Mouse (Mus musculus) limb, embryonic 14.5 days (tissue): ENCODE measurements at regions not wholly inside any gene's neighbourhood (a gene's known extent, or its start where the extent isn't known, plus 50 kb on each side); places are given as distances from the start of the nearest gene placed in this dataset.

ENCODE experiments used
- ATAC-seq: fragments of 200-750 bp; cut with Nextera tagmentation; 2 replicates; pipeline ENCODE4 v1.8.0; 2017; ENCODE audit warnings: low read depth, moderate number of reproducible peaks, moderate TSS enrichment; ENCODE audit not compliant: low FRiP score
- DNase-seq: peaks from one replicate; pipeline ENCODE4 v3.0.0-alpha.2; 2015; ENCODE audit warnings: low spot score
- H3K27ac ChIP-seq: fragments of 300-500 bp; sonication (generic); replicated peaks from 2 replicates; pipeline ENCODE4 v1.5.1; 2014; ENCODE audit warnings: low read depth, mild to moderate bottlenecking, low read length, moderate library complexity, mixed read lengths
- H3K27me3 ChIP-seq: fragments of 300-500 bp; sonication (generic); 2 replicates; pipeline ENCODE4 v1.6.1; 2014; ENCODE audit warnings: low read length, mixed read lengths; ENCODE audit not compliant: control insufficient read depth, insufficient read depth
- H3K36me3 ChIP-seq: fragments of 300-500 bp; sonication (generic); 2 replicates; pipeline ENCODE4 v1.6.1; 2014; ENCODE audit warnings: mild to moderate bottlenecking, low read length, moderate library complexity, mixed read lengths; ENCODE audit not compliant: control insufficient read depth, insufficient read depth
- H3K4me1 ChIP-seq: fragments of 300-500 bp; sonication (generic); 2 replicates; pipeline ENCODE4 v1.6.1; 2014; ENCODE audit warnings: antibody characterized with exemption, low read length, mixed read lengths; ENCODE audit not compliant: control insufficient read depth, insufficient read depth
- H3K4me2 ChIP-seq: fragments of 300-500 bp; sonication (generic); replicated peaks from 2 replicates; pipeline ENCODE4 v1.6.1; 2014; ENCODE audit warnings: low read depth, mild to moderate bottlenecking, low read length, moderate library complexity; ENCODE audit not compliant: severe bottlenecking
- H3K4me3 ChIP-seq: fragments of 300-500 bp; sonication (generic); replicated peaks from 2 replicates; pipeline ENCODE4 v1.5.1; 2014; ENCODE audit warnings: low read length
- H3K9ac ChIP-seq: fragments of 300-500 bp; sonication (generic); 2 replicates; pipeline ENCODE4 v1.6.1; 2014; ENCODE audit warnings: mild to moderate bottlenecking, low read depth, low read length, moderate library complexity; ENCODE audit not compliant: severe bottlenecking
- H3K9me3 ChIP-seq: fragments of 300-500 bp; sonication (generic); 2 replicates; pipeline ENCODE4 v1.6.1; 2016; ENCODE audit warnings: low read length; ENCODE audit not compliant: control insufficient read depth
- POLR2A ChIP-seq: fragments of 200-500 bp; IDR thresholded peaks from 2 replicates; pipeline ENCODE4 v1.8.0; 2012; ENCODE audit warnings: inconsistent platforms, mild to moderate bottlenecking, moderate library complexity, borderline replicate concordance; ENCODE audit not compliant: insufficient read depth, insufficient read length; ENCODE audit errors: extremely low read depth
- WGBS: fragments of 180-500 bp; shearing (Covaris S2); extraction: QIAGEN DNeasy Blood & Tissue Kit; methylation state at CpG from one replicate; pipeline ENCODE4 v1.1.7; 2014; 5-methylcytosine and 5-hydroxymethylcytosine counted together

DNA sequence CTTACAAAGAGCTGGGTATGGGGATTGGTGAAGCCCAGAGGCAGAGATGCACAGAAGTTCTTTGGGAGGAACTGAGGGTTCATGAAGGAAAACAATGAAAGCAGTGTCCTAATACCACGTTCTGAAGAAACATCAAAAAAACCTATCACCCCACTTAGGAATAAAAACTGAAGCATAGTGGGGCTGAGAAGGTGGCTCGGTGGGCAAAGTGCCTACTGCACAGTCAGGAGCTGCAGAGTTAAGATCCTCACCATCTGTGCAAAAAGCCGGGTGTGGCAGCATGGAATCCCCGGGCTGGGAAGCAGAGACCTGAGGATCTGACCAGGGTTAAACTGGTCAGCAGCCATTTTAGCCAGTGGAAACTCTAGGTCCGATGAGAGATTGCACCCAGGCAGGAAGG is 106.1 kb upstream of the Smad1 start:
- no peaks in the 10 kb centered on the region for H3K9me3 ChIP-seq
- no peaks in the 10 kb centered on the region for H3K27me3 ChIP-seq
- no peak for ATAC-seq
- no peak overlapping the region for H3K9ac ChIP-seq
- H3K4me1 ChIP-seq = no peaks in the 10 kb centered on the region
- no peak for TF ChIP-seq POLR2A
- H3K4me2 ChIP-seq = no peak overlapping the region
- 72% methylated on average over 5 of the region's 5 CpGs for WGBS
- no peak for DNase-seq
- H3K27ac ChIP-seq = no peak overlapping the region
- H3K4me3 ChIP-seq = no peak overlapping the region
- no peaks in the 10 kb centered on the region for H3K36me3 ChIP-seq

- no peaks in the 10 kb centered on the region for H3K27me3 ChIP-seq
- peaks cover 3% of the 10 kb centered on the region for H3K4me1 ChIP-seq
- 82% methylated on average over 2 of the region's 2 CpGs for WGBS
- no peaks in the 10 kb centered on the region for H3K36me3 ChIP-seq
- no peak overlapping the region for H3K9ac ChIP-seq
- no peak overlapping the region for H3K4me3 ChIP-seq
- no peak overlapping the region for H3K4me2 ChIP-seq
- no peak for TF ChIP-seq POLR2A
- no peak for DNase-seq
- no peaks in the 10 kb centered on the region for H3K9me3 ChIP-seq
- ATAC-seq = no peak
- no peak overlapping the region for H3K27ac ChIP-seq
Measured at GRCm38 (mm10) chr8:79503906-79504305, 104.6 kb upstream of the Smad1 start.

DNA sequence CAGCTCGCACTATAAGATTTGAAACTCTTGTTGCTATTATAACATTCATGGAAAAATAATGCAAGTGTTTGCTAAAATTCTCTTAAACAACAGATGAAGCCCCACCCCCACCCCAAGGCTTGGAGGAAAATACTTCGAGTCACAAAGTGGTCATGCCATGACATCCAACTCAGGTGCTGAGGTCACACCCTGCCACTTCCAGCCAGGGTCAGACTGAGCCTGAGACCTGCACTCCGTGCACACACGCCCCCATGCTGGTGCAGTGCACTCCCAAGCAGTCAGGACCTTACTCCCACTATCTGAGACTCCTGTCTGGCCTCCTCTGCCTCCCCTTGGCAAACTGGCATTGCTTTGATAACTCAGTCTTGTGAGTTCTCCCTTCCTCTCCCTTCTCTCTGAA is 102.7 kb upstream of the Smad1 start:
- no peak overlapping the region for H3K27ac ChIP-seq
- no peak overlapping the region for H3K9ac ChIP-seq
- no peak for DNase-seq
- H3K27me3 ChIP-seq = no peaks in the 10 kb centered on the region
- H3K9me3 ChIP-seq = no peaks in the 10 kb centered on the region
- H3K4me1 ChIP-seq = peaks cover 12% of the 10 kb centered on the region
- 83% methylated on average over 4 of the region's 4 CpGs for WGBS
- no peak for TF ChIP-seq POLR2A
- no peak overlapping the region for H3K4me3 ChIP-seq
- no peak overlapping the region for H3K4me2 ChIP-seq
- no peaks in the 10 kb centered on the region for H3K36me3 ChIP-seq
- no peak for ATAC-seq

DNA sequence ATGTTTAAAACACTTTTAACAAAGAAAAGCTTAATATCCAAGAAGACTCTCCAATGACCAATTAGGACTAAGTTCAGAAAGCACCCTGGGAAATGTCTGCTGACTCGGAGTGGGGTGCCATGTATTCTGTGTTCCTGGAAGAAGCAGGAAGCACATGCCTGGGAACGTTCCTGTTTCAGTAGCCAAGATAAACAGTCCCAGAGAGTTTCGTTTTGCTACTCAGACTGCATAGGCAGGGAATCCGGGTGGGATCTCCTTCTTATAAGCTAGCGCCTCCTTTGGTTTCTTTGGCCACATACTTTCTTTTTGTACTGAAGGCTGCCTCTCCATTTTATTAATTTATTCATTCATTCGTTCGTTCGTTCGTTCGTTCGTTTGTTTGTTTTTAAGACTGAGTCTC is 101.9 kb upstream of the Smad1 start:
- 89% methylated on average over 11 of the region's 11 CpGs for WGBS
- peaks cover 13% of the 10 kb centered on the region for H3K4me1 ChIP-seq
- H3K9ac ChIP-seq = no peak overlapping the region
- H3K27ac ChIP-seq = no peak overlapping the region
- H3K4me2 ChIP-seq = no peak overlapping the region
- H3K9me3 ChIP-seq = no peaks in the 10 kb centered on the region
- no peak for ATAC-seq
- no peaks in the 10 kb centered on the region for H3K36me3 ChIP-seq
- peak; percentile 28 for DNase-seq
- TF ChIP-seq POLR2A = no peak
- no peak overlapping the region for H3K4me3 ChIP-seq
- H3K27me3 ChIP-seq = no peaks in the 10 kb centered on the region

GRCm38 (mm10) chr8:79499258-79499657 is 99.9 kb upstream of the Smad1 start:
- no peak overlapping the region for H3K4me2 ChIP-seq
- no peak overlapping the region for H3K27ac ChIP-seq
- no peaks in the 10 kb centered on the region for H3K36me3 ChIP-seq
- no peak overlapping the region for H3K4me3 ChIP-seq
- DNase-seq (no peak), ATAC-seq (no peak)
- H3K9me3 ChIP-seq = no peaks in the 10 kb centered on the region
- TF ChIP-seq POLR2A = no peak
- 96% methylated on average over 2 of the region's 2 CpGs for WGBS
- H3K4me1 ChIP-seq = peaks cover 13% of the 10 kb centered on the region
- H3K27me3 ChIP-seq = no peaks in the 10 kb centered on the region
- no peak overlapping the region for H3K9ac ChIP-seq

DNA sequence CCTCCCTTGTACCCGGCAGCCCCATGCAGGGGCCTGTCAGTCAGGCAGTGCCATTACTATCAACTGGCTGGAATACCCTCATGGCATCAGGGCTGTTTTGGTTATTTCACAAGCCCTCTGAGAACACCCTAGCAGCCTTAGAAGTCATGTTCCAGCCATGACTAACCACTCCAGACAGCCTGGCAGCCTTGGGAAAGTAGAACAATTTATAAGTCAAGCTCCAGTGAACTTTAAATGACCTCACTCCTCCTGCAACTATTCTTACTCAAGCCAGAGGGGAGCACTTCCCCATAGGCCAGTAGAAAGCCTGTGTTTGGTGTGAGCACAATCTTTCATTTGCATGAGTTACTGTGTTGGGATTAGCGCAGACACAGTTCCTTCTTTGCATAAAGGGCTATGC is 99.3 kb upstream of the Smad1 start:
- Histone ChIP-seq H3K27me3 (no peaks in the 10 kb centered on the region), H3K36me3 (no peaks in the 10 kb centered on the region), H3K27ac (no peak overlapping the region; the same call in 1 of the 2 replicates), H3K4me3 (no peak overlapping the region), H3K4me2 (no peak overlapping the region), H3K9me3 (no peaks in the 10 kb centered on the region), H3K4me1 (peaks cover 13% of the 10 kb centered on the region), H3K9ac (no peak overlapping the region)
- no peak for TF ChIP-seq POLR2A
- DNase-seq (peak; percentile 46), ATAC-seq (no peak)
- 60% methylated on average over 2 of the region's 2 CpGs for WGBS
